Mouse (Mus musculus) limb, embryonic 12.5 days (tissue): ENCODE data around the gene Neurog3. TPM values are rescaled to one million over a fixed set of nuclear protein-coding genes. Genes with fewer than 3 reads are reported as not detected.

Experiments used
- ATAC-seq: fragments of 200-750 bp; cut with Nextera tagmentation; 2 replicates; pipeline ENCODE4 v1.8.0; 2017; ENCODE audit warnings: low read depth, moderate TSS enrichment; ENCODE audit not compliant: insufficient number of reproducible peaks, insufficient read depth, low FRiP score, low TSS enrichment
- H3K27ac ChIP-seq: fragments of 300-500 bp; sonication (generic); 2 replicates; pipeline ENCODE4 v1.5.1; 2016; ENCODE audit warnings: mild to moderate bottlenecking, moderate library complexity
- H3K27me3 ChIP-seq: fragments of 300-500 bp; sonication (generic); 2 replicates; pipeline ENCODE4 v1.6.1; 2016; ENCODE audit warnings: mild to moderate bottlenecking, moderate library complexity
- H3K36me3 ChIP-seq: fragments of 300-500 bp; sonication (generic); 2 replicates; pipeline ENCODE4 v1.6.1; 2016; ENCODE audit warnings: mild to moderate bottlenecking, moderate library complexity
- H3K4me1 ChIP-seq: fragments of 300-500 bp; sonication (generic); replicated peaks from 2 replicates; pipeline ENCODE4 v1.6.1; 2016
- H3K4me2 ChIP-seq: fragments of 300-500 bp; sonication (generic); 2 replicates; pipeline ENCODE4 v1.6.1; 2016; ENCODE audit warnings: mild to moderate bottlenecking, moderate library complexity
- H3K4me3 ChIP-seq: fragments of 300-500 bp; sonication (generic); replicated peaks from 2 replicates; pipeline ENCODE4 v1.5.1; 2016; ENCODE audit warnings: mild to moderate bottlenecking
- H3K9ac ChIP-seq: fragments of 300-500 bp; sonication (generic); replicated peaks from 2 replicates; pipeline ENCODE4 v1.6.1; 2016; ENCODE audit warnings: mild to moderate bottlenecking, moderate library complexity
- H3K9me3 ChIP-seq: fragments of 300-500 bp; sonication (generic); 2 replicates; pipeline ENCODE4 v1.6.1; 2016; ENCODE audit warnings: mild to moderate bottlenecking, moderate library complexity
- WGBS: fragments of 180-500 bp; shearing (Covaris S2); methylation state at CpG from one replicate; pipeline ENCODE4 v1.1.7; 2016; 5-methylcytosine and 5-hydroxymethylcytosine counted together
- polyA plus RNA-seq: library from polyadenylated mRNA; unstranded; fragments of >200 nt; fragmentation: Nextera tagmentation; extraction: Ambion mirVana; gene quantifications from 2 replicates; pipeline ENCODE4 v1.2.1, GENCODE M21; 2016

The Neurog3 gene
- polyA plus RNA-seq, 1 experiment from 2014 or later, result not detected

DNA sequence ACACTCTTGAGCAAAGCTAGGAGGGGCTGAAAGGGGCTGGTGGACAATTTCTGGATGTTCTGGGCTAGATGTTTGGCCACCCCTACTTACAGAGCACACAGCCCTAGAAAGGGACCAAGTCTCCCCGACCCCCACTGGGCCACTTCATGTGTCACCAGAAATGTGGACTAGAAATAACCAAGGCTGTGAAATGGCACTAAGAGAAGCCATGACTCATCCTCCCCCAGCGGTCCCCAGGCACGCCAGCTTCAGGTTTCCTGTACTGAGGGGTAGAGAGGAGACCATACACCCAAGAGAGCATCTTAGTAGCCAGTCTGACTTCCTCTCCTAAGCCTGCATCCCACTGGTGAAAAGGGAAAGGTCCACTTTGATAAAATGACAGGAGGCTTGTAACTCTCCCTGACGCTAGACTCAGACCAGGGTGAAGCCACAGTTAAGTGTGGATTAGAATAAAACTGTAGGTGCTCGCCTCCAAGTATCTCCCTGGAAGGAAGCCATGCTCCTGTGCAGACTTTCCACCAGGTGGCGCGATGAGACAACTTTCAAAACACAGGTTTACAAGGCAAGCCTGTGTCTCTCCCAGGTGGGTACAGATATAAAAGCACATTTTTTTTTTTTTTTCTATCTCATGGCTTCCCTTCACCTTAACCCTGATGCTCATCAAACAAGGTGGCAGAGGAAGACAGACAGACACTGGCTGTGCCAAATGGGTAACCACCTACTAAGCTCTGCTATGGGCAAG, 27.9 kb upstream of the Neurog3 start:
- no peak for ATAC-seq
- H3K27me3 ChIP-seq, result peaks cover 47% of the 10 kb centered on the region
- H3K4me3 ChIP-seq, result no peak overlapping the region
- H3K36me3 ChIP-seq, result no peaks in the 10 kb centered on the region
- no peak overlapping the region for H3K9ac ChIP-seq
- no peak overlapping the region for H3K27ac ChIP-seq
- H3K4me1 ChIP-seq, result peaks cover 16% of the 10 kb centered on the region
- no peak overlapping the region for H3K4me2 ChIP-seq
- 30% methylated on average over 7 of the region's 7 CpGs for WGBS
- no peaks in the 10 kb centered on the region for H3K9me3 ChIP-seq

DNA sequence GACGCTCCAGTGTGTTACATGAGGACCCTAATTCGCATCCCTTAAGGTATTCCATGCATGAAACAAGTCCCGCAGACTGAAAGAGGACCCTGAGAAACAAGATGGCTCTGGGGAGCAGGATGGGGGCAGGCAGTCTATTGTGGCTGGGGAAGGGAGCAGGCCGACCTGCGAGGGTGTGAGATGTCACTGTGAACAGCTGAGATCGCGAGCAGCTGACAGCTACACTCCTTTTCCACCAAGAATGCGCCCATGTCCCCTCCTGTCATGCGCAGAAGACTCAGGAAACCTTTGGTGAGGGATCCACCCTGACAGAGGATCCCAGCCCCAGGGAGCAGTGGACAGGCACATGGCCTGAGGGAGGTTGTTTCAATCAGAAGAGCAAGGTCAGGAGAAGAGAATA, 25.8 kb upstream of the Neurog3 start:
- ATAC-seq, result no peak
- H3K9me3 ChIP-seq, result no peaks in the 10 kb centered on the region
- no peaks in the 10 kb centered on the region for H3K36me3 ChIP-seq
- peaks cover 8% of the 10 kb centered on the region for H3K4me1 ChIP-seq
- no peak overlapping the region for H3K4me3 ChIP-seq
- 67% methylated on average over 9 of the region's 9 CpGs for WGBS
- H3K9ac ChIP-seq, result no peak overlapping the region
- H3K27me3 ChIP-seq, result peaks cover 65% of the 10 kb centered on the region
- H3K4me2 ChIP-seq, result no peak overlapping the region
- H3K27ac ChIP-seq, result no peak overlapping the region

DNA sequence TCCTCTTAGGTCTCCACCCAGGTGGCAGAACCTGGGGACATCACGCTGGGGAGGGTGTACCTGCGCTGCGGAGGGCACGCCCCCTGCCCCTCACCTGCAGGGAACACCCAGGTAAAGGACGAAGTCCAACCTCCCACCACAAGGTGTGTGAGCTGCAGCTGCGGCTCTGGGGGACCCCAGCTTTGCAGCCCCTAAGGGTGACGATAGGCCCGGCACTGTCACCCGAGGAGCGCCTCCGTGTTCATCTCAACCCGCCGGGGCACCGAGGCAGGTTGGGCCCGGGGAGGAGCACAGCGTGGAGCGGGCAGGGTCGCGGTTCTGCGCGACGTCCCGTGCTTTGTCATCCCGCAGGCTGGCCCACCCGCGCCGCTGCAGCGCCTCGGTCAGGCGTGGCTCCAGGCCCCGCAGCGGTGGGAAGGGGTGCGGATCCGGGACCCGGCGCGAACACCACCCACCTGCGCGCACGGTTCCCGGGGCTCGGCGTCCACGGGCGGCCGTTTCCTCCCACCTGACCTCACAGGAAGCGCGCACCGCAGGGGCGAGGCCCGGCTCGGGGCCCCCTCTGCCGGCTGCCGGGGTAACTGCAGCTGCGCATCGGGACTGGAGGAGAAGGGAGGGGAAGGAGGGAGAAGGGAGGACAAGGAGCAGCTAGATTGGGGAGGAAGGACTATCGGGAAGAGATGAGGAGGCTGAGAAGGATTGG, 22.2 kb upstream of the Neurog3 start:
- ATAC-seq, result peak; percentile 58; the same call in 1 of the 2 replicates
- peaks cover 8% of the 10 kb centered on the region for H3K4me1 ChIP-seq
- peaks cover 49% of the 10 kb centered on the region for H3K27me3 ChIP-seq
- H3K27ac ChIP-seq, result no peak overlapping the region
- peak overlapping the region; percentile 96 for H3K4me2 ChIP-seq
- H3K4me3 ChIP-seq, result peak overlapping the region; percentile 72
- under 1% methylated on average over 57 of the region's 57 CpGs for WGBS
- H3K36me3 ChIP-seq, result no peaks in the 10 kb centered on the region
- H3K9me3 ChIP-seq, result no peaks in the 10 kb centered on the region
- peak overlapping the region; percentile 72 for H3K9ac ChIP-seq

DNA sequence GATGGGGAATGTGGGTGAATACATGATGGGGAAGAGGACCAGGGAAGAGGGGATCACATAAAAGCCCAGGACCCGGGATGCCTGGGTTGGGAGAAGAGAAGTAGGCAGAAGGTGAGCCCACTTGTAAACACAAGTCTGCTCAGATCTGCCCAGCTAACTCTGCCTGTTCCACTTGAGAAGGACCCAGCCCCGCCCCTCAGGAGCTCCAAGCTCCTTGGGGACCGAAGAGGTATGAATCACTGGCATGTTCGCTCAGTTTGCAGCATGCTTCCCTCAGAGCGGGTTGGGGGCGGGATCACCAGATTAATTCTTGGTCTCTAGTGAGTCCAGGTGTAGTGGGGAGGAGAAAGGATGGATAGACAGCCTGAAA, 21.7 kb upstream of the Neurog3 start:
- ATAC-seq, result no peak
- Histone ChIP-seq H3K9ac (0 out of 2 replicates have a peak overlapping the region, but pooled peaks have one; percentile 72), H3K4me3 (peak overlapping the region; percentile 72), H3K36me3 (no peaks in the 10 kb centered on the region), H3K4me1 (peaks cover 8% of the 10 kb centered on the region), H3K4me2 (peak overlapping the region; percentile 96), H3K27ac (no peak overlapping the region), H3K27me3 (peaks cover 49% of the 10 kb centered on the region), H3K9me3 (no peaks in the 10 kb centered on the region)
- 48% methylated on average over 6 of the region's 6 CpGs for WGBS

DNA sequence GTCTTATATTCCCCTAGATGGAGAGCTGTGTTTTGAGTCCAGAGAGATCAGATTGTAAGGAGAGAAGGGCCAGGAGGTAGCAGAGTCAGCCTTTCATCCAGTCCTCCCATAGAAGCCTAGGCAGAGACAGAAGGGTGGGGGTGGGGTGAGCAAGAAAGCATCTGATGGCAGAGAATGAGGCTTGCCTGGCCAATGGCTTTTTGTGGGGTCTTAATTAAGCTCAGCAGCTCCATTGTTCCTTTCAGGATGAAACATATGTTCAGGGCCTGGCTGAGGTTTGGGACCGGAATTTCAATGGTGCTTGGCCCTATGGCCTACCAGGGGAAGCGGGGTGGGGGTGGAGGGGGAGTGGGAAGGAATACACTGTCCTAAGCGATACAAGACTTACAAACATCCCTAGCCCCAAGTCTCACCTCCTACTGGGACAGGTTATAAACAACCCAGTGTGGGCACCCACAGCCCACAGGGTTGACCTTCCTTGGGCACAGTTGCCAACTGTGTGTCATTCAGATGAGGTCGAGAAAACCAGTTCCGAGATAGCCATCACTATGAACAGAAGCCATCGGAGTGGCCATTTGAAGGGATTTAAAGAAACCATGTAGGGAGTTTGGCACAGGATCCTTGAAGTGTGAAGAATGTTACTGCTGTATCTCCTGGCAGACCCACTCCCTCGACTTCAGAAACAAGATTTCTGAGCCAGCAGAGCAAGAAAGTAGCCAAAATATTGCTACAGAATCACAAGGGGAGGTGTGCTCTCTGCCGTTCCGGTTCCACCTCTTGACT, 18.8 kb upstream of the Neurog3 start:
- WGBS, result 76% methylated on average over 9 of the region's 9 CpGs
- Histone ChIP-seq H3K4me1 (peaks cover 8% of the 10 kb centered on the region), H3K9ac (no peak overlapping the region), H3K36me3 (no peaks in the 10 kb centered on the region), H3K4me3 (no peak overlapping the region), H3K27ac (no peak overlapping the region), H3K4me2 (no peak overlapping the region), H3K27me3 (peaks cover 28% of the 10 kb centered on the region), H3K9me3 (no peaks in the 10 kb centered on the region)
- no peak for ATAC-seq

DNA sequence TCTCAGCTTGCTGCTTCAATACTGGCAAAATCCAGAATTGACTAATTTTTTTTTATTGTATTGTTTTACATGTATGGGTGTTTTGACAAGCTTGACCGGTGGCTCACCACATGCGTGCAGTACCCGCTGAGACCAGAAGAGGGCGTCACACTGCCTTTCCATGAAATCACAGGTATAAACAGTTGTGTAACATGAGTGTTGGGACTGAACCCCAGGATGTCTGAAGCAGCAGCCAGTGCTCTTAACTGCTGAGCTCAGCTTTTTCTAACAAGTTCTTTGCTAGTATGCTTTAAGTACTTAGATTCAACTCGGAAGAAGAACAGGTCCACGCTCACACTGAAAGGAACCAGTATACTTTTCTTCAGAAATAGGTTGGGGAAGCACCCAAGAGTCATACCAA, 5.8 kb upstream of the Neurog3 start:
- Histone ChIP-seq H3K4me2 (no peak overlapping the region), H3K4me3 (no peak overlapping the region), H3K9me3 (no peaks in the 10 kb centered on the region), H3K4me1 (no peaks in the 10 kb centered on the region), H3K27me3 (peaks cover 64% of the 10 kb centered on the region), H3K36me3 (no peaks in the 10 kb centered on the region), H3K27ac (no peak overlapping the region), H3K9ac (no peak overlapping the region)
- ATAC-seq, result no peak
- WGBS, result 42% methylated on average over 6 of the region's 6 CpGs

DNA sequence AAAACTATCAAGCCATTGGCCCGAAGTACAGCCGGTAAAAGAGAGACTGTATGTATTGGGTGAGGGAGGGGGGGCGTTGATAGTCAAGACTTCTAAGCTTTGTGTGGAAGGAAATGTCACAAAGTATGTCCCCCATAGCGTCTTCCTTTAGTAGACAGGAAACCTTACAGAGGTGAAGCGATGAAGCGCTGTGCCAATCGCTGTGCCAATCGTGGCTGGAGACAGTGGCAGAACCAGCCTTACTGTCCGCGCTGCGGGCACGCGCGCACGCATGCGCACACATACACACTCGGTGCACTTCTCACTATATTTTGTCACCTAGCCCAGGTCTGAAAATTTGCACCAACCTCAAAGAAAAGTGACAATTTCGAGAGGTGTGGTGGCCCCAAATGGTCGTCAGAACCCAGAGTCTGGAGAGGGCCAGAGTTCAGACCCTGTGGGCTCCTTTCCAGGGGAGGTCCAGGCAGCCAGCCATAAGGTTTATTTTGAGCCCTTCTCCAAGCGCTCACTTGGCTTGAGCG, 5.1 kb upstream of the Neurog3 start:
- peaks cover 5% of the 10 kb centered on the region for H3K4me1 ChIP-seq
- H3K36me3 ChIP-seq, result no peaks in the 10 kb centered on the region
- 37% methylated on average over 21 of the region's 21 CpGs for WGBS
- no peak overlapping the region for H3K4me3 ChIP-seq
- H3K9me3 ChIP-seq, result no peaks in the 10 kb centered on the region
- no peak overlapping the region for H3K27ac ChIP-seq
- H3K4me2 ChIP-seq, result 0 out of 2 replicates have a peak overlapping the region, but pooled peaks have one; percentile 2
- H3K27me3 ChIP-seq, result peaks cover 71% of the 10 kb centered on the region
- no peak overlapping the region for H3K9ac ChIP-seq
- no peak for ATAC-seq

DNA sequence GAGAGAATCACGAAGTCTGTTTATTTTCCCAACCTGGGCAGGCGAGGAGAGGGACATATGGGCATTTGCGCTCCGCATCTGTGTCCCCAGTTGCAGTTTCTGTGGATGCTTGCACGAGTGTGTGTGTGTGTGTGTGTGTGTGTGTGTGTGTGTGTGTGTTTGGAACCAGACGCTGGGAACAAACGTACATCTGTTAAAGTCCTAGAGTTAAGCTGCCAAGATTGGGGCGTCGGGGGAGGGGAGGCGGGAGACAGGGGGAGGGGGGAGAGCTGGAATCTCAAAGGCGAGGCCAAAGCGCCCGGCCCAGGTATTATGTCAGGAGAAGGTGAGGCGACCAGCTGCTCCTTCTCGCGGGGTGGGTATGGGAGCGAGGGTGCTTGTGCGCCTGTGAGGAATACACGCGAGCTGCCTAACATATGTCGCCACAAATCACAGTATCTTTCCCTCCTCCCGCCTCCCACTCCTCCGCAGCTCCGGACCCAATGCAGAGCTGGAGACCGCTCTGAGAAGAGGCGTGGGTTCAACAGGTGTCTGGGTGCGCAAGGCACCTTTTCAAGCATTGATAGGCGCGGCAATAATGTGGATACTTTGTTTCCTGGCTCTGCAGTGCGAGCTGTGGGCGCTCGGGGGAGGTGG, 4.5 kb upstream of the Neurog3 start:
- Histone ChIP-seq H3K9me3 (no peaks in the 10 kb centered on the region), H3K4me3 (no peak overlapping the region)
- ATAC-seq, result no peak

DNA sequence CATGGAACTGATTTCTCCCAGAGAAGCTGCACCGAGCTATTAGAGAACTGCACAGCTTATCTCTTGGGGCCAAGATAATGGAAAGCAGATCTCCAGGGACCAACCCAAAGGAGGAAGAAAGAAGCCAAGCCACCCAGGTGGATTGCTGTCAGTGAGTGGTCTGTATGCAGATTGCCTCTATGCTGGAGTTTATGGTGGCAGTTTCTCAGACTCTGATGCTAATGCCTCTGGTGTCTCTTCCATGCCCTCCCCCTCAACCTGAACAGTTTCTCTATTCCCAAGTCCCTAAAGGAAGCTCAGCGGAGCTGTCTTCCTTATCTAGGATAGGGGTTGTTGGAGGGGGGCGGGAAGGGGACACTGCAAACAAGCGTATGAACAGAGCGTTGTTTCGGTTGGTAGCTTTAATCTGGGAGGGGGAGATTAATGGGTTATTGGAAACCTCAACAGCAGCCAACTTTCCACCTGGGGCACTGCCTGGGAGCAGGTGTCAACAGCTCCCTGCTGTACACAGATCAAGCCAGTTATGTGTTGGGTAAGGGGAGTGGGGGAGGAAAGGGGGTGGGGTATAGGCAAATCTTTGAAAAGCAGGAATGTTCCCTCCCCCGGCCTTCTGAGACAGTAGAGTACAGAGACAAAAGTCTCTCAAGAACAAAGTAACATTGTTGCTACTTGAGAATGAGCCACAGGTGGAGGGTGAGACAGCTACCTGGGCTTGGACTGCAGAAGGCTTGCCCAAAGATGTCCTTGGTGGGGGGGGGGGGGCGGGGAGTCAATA, 3.0 kb downstream of the Neurog3 start:
- Histone ChIP-seq H3K4me1 (peaks cover 17% of the 10 kb centered on the region), H3K27me3 (peaks cover 86% of the 10 kb centered on the region), H3K36me3 (no peaks in the 10 kb centered on the region), H3K4me3 (no peak overlapping the region), H3K27ac (no peak overlapping the region), H3K9ac (no peak overlapping the region), H3K4me2 (no peak overlapping the region), H3K9me3 (no peaks in the 10 kb centered on the region)
- WGBS, result 6% methylated on average over 8 of the region's 8 CpGs
- no peak for ATAC-seq

More for the DNA sequence above, 4.5 kb upstream of the Neurog3 start:
- Histone ChIP-seq H3K9ac (no peak overlapping the region), H3K27ac (no peak overlapping the region), H3K36me3 (no peaks in the 10 kb centered on the region), H3K4me1 (peaks cover 12% of the 10 kb centered on the region), H3K27me3 (peaks cover 77% of the 10 kb centered on the region), H3K4me2 (no peak overlapping the region)
- WGBS, result 2% methylated on average over 32 of the region's 32 CpGs

DNA sequence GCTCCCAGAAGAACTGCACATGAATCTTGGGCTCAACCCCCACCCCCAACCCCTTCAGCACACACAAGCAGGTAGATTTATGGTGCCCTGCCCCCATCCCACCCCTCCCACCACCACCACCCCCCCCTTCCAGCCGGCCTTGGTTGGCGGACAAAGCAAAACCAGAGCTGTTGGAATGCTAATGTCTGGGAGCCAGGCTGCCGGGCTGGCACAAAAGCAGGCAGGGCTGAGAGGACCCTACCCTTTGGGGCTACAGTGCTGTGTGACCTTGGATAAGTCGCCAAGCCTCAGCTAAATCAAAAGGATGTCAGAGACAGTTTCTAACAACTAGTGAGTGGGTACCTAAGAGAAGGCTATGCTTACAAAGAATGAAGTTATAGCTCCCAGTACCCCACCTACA, 4.3 kb downstream of the Neurog3 start:
- no peak overlapping the region for H3K4me3 ChIP-seq
- H3K36me3 ChIP-seq, result no peaks in the 10 kb centered on the region
- H3K27me3 ChIP-seq, result peaks cover 74% of the 10 kb centered on the region
- no peak overlapping the region for H3K27ac ChIP-seq
- ATAC-seq, result no peak
- 11% methylated on average over 4 of the region's 4 CpGs for WGBS
- no peak overlapping the region for H3K9ac ChIP-seq
- no peaks in the 10 kb centered on the region for H3K9me3 ChIP-seq
- H3K4me1 ChIP-seq, result peaks cover 17% of the 10 kb centered on the region
- no peak overlapping the region for H3K4me2 ChIP-seq
